Mouse (Mus musculus): ENCODE data around the gene Kif6.

GRCm38 (mm10) chr17:49666728-49667127 is 51.8 kb downstream of the Kif6 start:
- no peak for TF ChIP-seq CTCF (IDR thresholded peaks at IDR 0.05; ENCODE audit: extremely low read depth, insufficient read depth, insufficient read length, insufficient replicate concordance)
- no peak for TF ChIP-seq POLR2A (IDR thresholded peaks at IDR 0.05; ENCODE audit: low read depth, low read length)

Data from spleen, adult 2 months (tissue).